Mouse (Mus musculus) mouse trophoblast stem cell (cell line): ENCODE measurements around the gene Cx3cr1.

Experiments
- in situ Hi-C, 2 experiments: fragments of 300-500 bp; cut with MseI, MboI; formaldehyde crosslinking; loops; 2 replicates in 1 of 2; 3 replicates in 1 of 2; pipeline ENCODE4 v1.15.1; 2025

Cx3cr1 gene

GRCm38 (mm10) chr9:120027401-120028151 lies 42.1 kb downstream of the Cx3cr1 start:
- in situ Hi-C loops, result loop anchor here (5.0 kb wide), 1 partner anchor 45 kb away; no protein-coding TSS in a partner anchor

- in situ Hi-C loops, result loop anchor here (5.0 kb wide), 1 partner anchor 48 kb away; no protein-coding TSS in a partner anchor
These were observed 45.1 kb downstream of the Cx3cr1 start for GRCm38 (mm10) chr9:120024625-120025024.

- in situ Hi-C loops, result no loop called here
These were observed 45.5 kb downstream of the Cx3cr1 start for GRCm38 (mm10) chr9:120024171-120024570.

- in situ Hi-C loops, result no loop called here
These were observed 46.4 kb downstream of the Cx3cr1 start, which contains the start of gene Xirp1 for GRCm38 (mm10) chr9:120023086-120023811. Gene Xirp1, minus strand, starts transcription at chr9:120023598.

GRCm38 (mm10) chr9:120021164-120021563 lies 48.5 kb downstream of the Cx3cr1 start:
- in situ Hi-C loops, result no loop called here

- in situ Hi-C loops, result no loop called here
These were observed 49.3 kb downstream of the Cx3cr1 start for GRCm38 (mm10) chr9:120020285-120020890.

GRCm38 (mm10) chr9:120016956-120017355 lies 52.7 kb downstream of the Cx3cr1 start:
- in situ Hi-C loops, result no loop called here

GRCm38 (mm10) chr9:120014828-120015227 lies 54.9 kb downstream of the Cx3cr1 start:
- in situ Hi-C loops, result loop anchor here (5.0 kb wide), 2 partner anchors 38 to 43 kb away; no protein-coding TSS in a partner anchor

- in situ Hi-C loops, result loop anchor here (5.0 kb wide), 2 partner anchors 36 to 41 kb away; no protein-coding TSS in a partner anchor
These were observed 56.3 kb downstream of the Cx3cr1 start for GRCm38 (mm10) chr9:120013251-120013820.

GRCm38 (mm10) chr9:120012781-120013180 lies 56.9 kb downstream of the Cx3cr1 start:
- in situ Hi-C loops, result loop anchor here (5.0 kb wide), 2 partner anchors 35 to 40 kb away; no protein-coding TSS in a partner anchor

- in situ Hi-C loops, result loop anchor here (5.0 kb wide), 2 partner anchors 35 to 40 kb away; no protein-coding TSS in a partner anchor
These were observed 57.5 kb downstream of the Cx3cr1 start for GRCm38 (mm10) chr9:120012161-120012560.

GRCm38 (mm10) chr9:120011533-120011932 lies 58.1 kb downstream of the Cx3cr1 start:
- in situ Hi-C loops, result loop anchor here (5.0 kb wide), 2 partner anchors 34 to 39 kb away; no protein-coding TSS in a partner anchor

GRCm38 (mm10) chr9:120010781-120011511 lies 58.7 kb downstream of the Cx3cr1 start:
- in situ Hi-C loops, result loop anchor here (5.0 kb wide), 2 partner anchors 34 to 39 kb away; no protein-coding TSS in a partner anchor

GRCm38 (mm10) chr9:120009871-120010270 lies 59.8 kb downstream of the Cx3cr1 start:
- in situ Hi-C loops, result loop anchor here (5.0 kb wide), 2 partner anchors 33 to 38 kb away; no protein-coding TSS in a partner anchor

GRCm38 (mm10) chr9:120009226-120009841 lies 60.3 kb downstream of the Cx3cr1 start:
- in situ Hi-C loops, result no loop called here

GRCm38 (mm10) chr9:120007833-120008232 lies 61.8 kb downstream of the Cx3cr1 start:
- in situ Hi-C loops, result no loop called here

- in situ Hi-C loops, result no loop called here
These were observed 63.7 kb downstream of the Cx3cr1 start for GRCm38 (mm10) chr9:120005936-120006335.

- in situ Hi-C loops, result no loop called here
These were observed 66.8 kb downstream of the Cx3cr1 start for GRCm38 (mm10) chr9:120002893-120003292.

- in situ Hi-C loops, result no loop called here
These were observed 67.5 kb downstream of the Cx3cr1 start for GRCm38 (mm10) chr9:120001945-120002725.
